Mouse (Mus musculus) MEL (cell line): ENCODE measurements around the gene Acap1. TPM values are rescaled to one million over a fixed set of nuclear protein-coding genes. Genes with fewer than 3 reads are reported as not detected.

Source experiments
- DNase-seq: peaks from one replicate; pipeline ENCODE4 v3.0.0; 2011; ENCODE audit warnings: low read depth, low spot score
- H3K27ac ChIP-seq: 2 replicates; pipeline ENCODE4 v1.5.1; 2012; ENCODE audit warnings: low read depth, mild to moderate bottlenecking, control low read depth, low read length, moderate library complexity; ENCODE audit not compliant: control insufficient read depth
- H3K27me3 ChIP-seq, 2 experiments: fragments of 150-350 bp in 1 of 2; sonication (generic) in 1 of 2; 2 replicates each; pipeline ENCODE4 v1.6.1; 2012; ENCODE audit warnings: low read length in 2 of 2, mild to moderate bottlenecking in 2 of 2, improper control_type of control experiment in 1 of 2, moderate library complexity in 1 of 2; ENCODE audit not compliant: insufficient read depth in 2 of 2, control insufficient read depth in 1 of 2
- H3K36me3 ChIP-seq, 2 experiments: 2 replicates each; pipeline ENCODE4 v1.6.1; 2012 to 2014; ENCODE audit warnings: low read length in 2 of 2, improper control_type of control experiment in 1 of 2, inconsistent platforms in 1 of 2, mild to moderate bottlenecking in 1 of 2; ENCODE audit not compliant: insufficient read depth in 2 of 2, control insufficient read depth in 1 of 2
- H3K4me1 ChIP-seq, 2 experiments: fragments of 150-350 bp in 1 of 2; sonication (generic) in 1 of 2; 2 replicates each; pipeline ENCODE4 v1.6.1; 2012; ENCODE audit warnings: low read length in 2 of 2, improper control_type of control experiment in 1 of 2, mild to moderate bottlenecking in 1 of 2; ENCODE audit not compliant: insufficient read depth in 2 of 2, control insufficient read depth in 1 of 2
- H3K4me3 ChIP-seq, 2 experiments: fragments of 150-350 bp in 1 of 2; sonication (generic) in 1 of 2; 2 replicates each; pipeline ENCODE4 v1.5.1; 2012; ENCODE audit warnings: low read depth in 2 of 2, low read length in 2 of 2, mild to moderate bottlenecking in 2 of 2, moderate library complexity in 2 of 2, control low read depth in 1 of 2, improper control_type of control experiment in 1 of 2; ENCODE audit not compliant: control insufficient read depth in 1 of 2, insufficient read depth in 1 of 2
- H3K79me2 ChIP-seq: 2 replicates; pipeline ENCODE4 v1.6.1; 2012; ENCODE audit warnings: mild to moderate bottlenecking, low read length, moderate library complexity; ENCODE audit not compliant: control insufficient read depth, poor library complexity, insufficient read depth
- H3K9ac ChIP-seq: 2 replicates; pipeline ENCODE4 v1.6.1; 2012; ENCODE audit warnings: low read depth, mild to moderate bottlenecking, control low read depth, low read length, moderate library complexity; ENCODE audit not compliant: control insufficient read depth, poor library complexity, severe bottlenecking
- H3K9me3 ChIP-seq: fragments of 150-350 bp; sonication (generic); replicated peaks from 2 replicates; pipeline ENCODE4 v1.6.1; 2012; ENCODE audit warnings: mild to moderate bottlenecking, low read length, improper control_type of control experiment, moderate library complexity; ENCODE audit not compliant: insufficient read depth
- CHD2 ChIP-seq: IDR thresholded peaks from 2 replicates; pipeline ENCODE4 v1.6.1; 2011; ENCODE audit warnings: low read length, improper control_type of control experiment
- CTCF ChIP-seq, 3 experiments: IDR thresholded peaks in 2 of 3; conservative IDR thresholded peaks in 1 of 3; 2 replicates each; pipeline ENCODE4 v1.5.1; 2011 to 2012; ENCODE audit warnings: low read length in 3 of 3, low read depth in 2 of 3, mild to moderate bottlenecking in 2 of 3, improper control_type of control experiment in 1 of 3, inconsistent platforms in 1 of 3, mixed read lengths in 1 of 3, moderate library complexity in 1 of 3; ENCODE audit not compliant: control insufficient read depth in 1 of 3, insufficient read depth in 1 of 3, poor library complexity in 1 of 3, severe bottlenecking in 1 of 3
- ELF1 ChIP-seq: IDR thresholded peaks from 2 replicates; pipeline ENCODE4 v1.6.1; 2014; ENCODE audit warnings: low read depth, mild to moderate bottlenecking, inconsistent platforms, low read length, improper control_type of control experiment, moderate library complexity
- EP300 ChIP-seq, 2 experiments: IDR thresholded peaks; 2 replicates each; pipeline ENCODE4 v1.6.1; 2011; ENCODE audit warnings: improper control_type of control experiment in 2 of 2, low read length in 2 of 2, low read depth in 1 of 2, mild to moderate bottlenecking in 1 of 2
- GATA1 ChIP-seq: IDR thresholded peaks from 2 replicates; pipeline ENCODE4 v1.6.1; 2011; ENCODE audit warnings: low read depth, low read length, improper control_type of control experiment
- MAX ChIP-seq: IDR thresholded peaks from 2 replicates; pipeline ENCODE4 v1.6.1; 2011; ENCODE audit warnings: low read length, improper control_type of control experiment
- POLR2AphosphoS5 ChIP-seq: IDR thresholded peaks from 2 replicates; pipeline ENCODE4 v1.6.1; 2012; ENCODE audit warnings: low read depth, borderline replicate concordance, mild to moderate bottlenecking, inconsistent platforms, low read length, moderate library complexity, mixed read lengths
- RCOR1 ChIP-seq: IDR thresholded peaks from 2 replicates; pipeline ENCODE4 v1.6.1; 2012; ENCODE audit warnings: low read depth, mild to moderate bottlenecking, inconsistent platforms, low read length, improper control_type of control experiment
- TBP ChIP-seq: IDR thresholded peaks from 2 replicates; pipeline ENCODE4 v1.8.0; 2011; ENCODE audit warnings: low read depth, low read length, improper control_type of control experiment
- TCF12 ChIP-seq: IDR thresholded peaks from 2 replicates; pipeline ENCODE4 v1.6.1; 2014; ENCODE audit warnings: low read depth, mild to moderate bottlenecking, inconsistent platforms, low read length, improper control_type of control experiment, moderate library complexity
- USF2 ChIP-seq, 2 experiments: IDR thresholded peaks; 2 replicates each; pipeline ENCODE4 v1.6.1; 2011 to 2012; ENCODE audit warnings: improper control_type of control experiment in 2 of 2, low read length in 2 of 2, borderline replicate concordance in 1 of 2, inconsistent platforms in 1 of 2, low read depth in 1 of 2, mild to moderate bottlenecking in 1 of 2; ENCODE audit not compliant: insufficient read depth in 1 of 2
- ZNF384 ChIP-seq: IDR thresholded peaks from 2 replicates; pipeline ENCODE4 v1.6.1; 2012; ENCODE audit warnings: low read depth, mild to moderate bottlenecking, inconsistent platforms, low read length, improper control_type of control experiment
- polyA plus RNA-seq, 2 experiments: library from polyadenylated mRNA; stranded (reverse) in 1 of 2; unstranded in 1 of 2; fragments of >175 nt in 1 of 2; fragments of >200 nt in 1 of 2; gene quantifications; 2 replicates each; pipeline versions ENCODE4 v1.2.1 to v1.2.4; 2012; ENCODE audit warnings: low replicate concordance in 2 of 2, low read depth in 1 of 2; ENCODE audit not compliant: insufficient read length in 2 of 2, insufficient read depth in 1 of 2, missing spikeins in 1 of 2
- total RNA-seq: library from RNA; depleted of rRNA; stranded (reverse); fragments of 300-350 nt; gene quantifications from 2 replicates; pipeline ENCODE4 v1.2.3, GENCODE M21; 2012

Acap1 gene
- total and polyA plus RNA-seq, 3 experiments, result 20.7 to 42.2 TPM; not detected in 1

- no peak for TF ChIP-seq ELF1
- 0 out of 2 replicates have a peak, but pooled peaks have one; percentile 29 for TF ChIP-seq ZNF384
- H3K4me1 ChIP-seq, result peaks cover 2 to 20% of the 10 kb centered on the region in 2 experiments; a peak in 3 of 4 replicates
- no peaks in the 10 kb centered on the region for H3K9me3 ChIP-seq
- no peaks in the 10 kb centered on the region; a peak in 1 of 4 replicates for H3K27me3 ChIP-seq
- H3K4me3 ChIP-seq, result no peak overlapping the region
- no peak overlapping the region for H3K27ac ChIP-seq
- H3K36me3 ChIP-seq, result peaks cover 0 to 8% of the 10 kb centered on the region in 2 experiments; a peak in 2 of 4 replicates
- H3K79me2 ChIP-seq, result no peaks in the 10 kb centered on the region
- no peak overlapping the region for H3K9ac ChIP-seq
- DNase-seq, result no peak
Observed at GRCm38 (mm10) chr11:69871822-69872221, 23.5 kb downstream of the Acap1 start.

- H3K27ac ChIP-seq, result no peak overlapping the region
- no peaks in the 10 kb centered on the region for H3K79me2 ChIP-seq
- no peak for DNase-seq
- H3K4me3 ChIP-seq, result no peak overlapping the region
- peaks cover 0 to 4% of the 10 kb centered on the region in 2 experiments; a peak in 1 of 4 replicates for H3K36me3 ChIP-seq
- peaks cover 2 to 10% of the 10 kb centered on the region in 2 experiments; a peak in 3 of 4 replicates for H3K4me1 ChIP-seq
- no peak overlapping the region for H3K9ac ChIP-seq
- no peaks in the 10 kb centered on the region; a peak in 1 of 4 replicates for H3K27me3 ChIP-seq
- no peak for TF ChIP-seq RCOR1
- no peak for TF ChIP-seq CHD2
- no peak for TF ChIP-seq POLR2AphosphoS5
- TF ChIP-seq CTCF (IDR thresholded peaks at IDR 0.05 in 2 of 3, conservative IDR thresholded peaks at IDR 0.05 in 1 of 3; ENCODE audit: control insufficient read depth in 1 of 3, insufficient read depth in 1 of 3, low read depth in 2 of 3, low read length in 3 of 3, poor library complexity in 1 of 3, severe bottlenecking in 1 of 3), result no peak
- no peak for TF ChIP-seq ZNF384
- no peak for TF ChIP-seq USF2 (IDR thresholded peaks at IDR 0.05; ENCODE audit: borderline replicate concordance in 1 of 2, insufficient read depth in 1 of 2, low read depth in 1 of 2, low read length in 2 of 2)
- no peak for TF ChIP-seq TBP
- no peaks in the 10 kb centered on the region for H3K9me3 ChIP-seq
Observed at GRCm38 (mm10) chr11:69870289-69871069, 24.9 kb downstream of the Acap1 start.

- DNase-seq, result peak; percentile 41
- no peaks in the 10 kb centered on the region; a peak in 1 of 4 replicates for H3K27me3 ChIP-seq
- H3K27ac ChIP-seq, result no peak overlapping the region
- H3K4me1 ChIP-seq, result peaks cover 2 to 17% of the 10 kb centered on the region in 2 experiments
- no peak overlapping the region for H3K4me3 ChIP-seq
- no peaks in the 10 kb centered on the region for H3K79me2 ChIP-seq
- no peaks in the 10 kb centered on the region for H3K9me3 ChIP-seq
- TF ChIP-seq RCOR1 (peak; percentile 64; the same call in 1 of the 2 replicates), MAX (no peak), GATA1 (peak; percentile 74), EP300 (IDR thresholded peaks at IDR 0.05; ENCODE audit: low read depth in 1 of 2, low read length in 2 of 2) (peak; percentile 59 to 63; a peak in 3 of 4 replicates), TCF12 (peak; percentile 61)
- TF ChIP-seq, all 39 proteins: peak for 4
- H3K36me3 ChIP-seq, result peaks cover 0 to 4% of the 10 kb centered on the region in 2 experiments; a peak in 1 of 4 replicates
- H3K9ac ChIP-seq, result no peak overlapping the region
Observed at GRCm38 (mm10) chr11:69867335-69867734, 28.0 kb downstream of the Acap1 start.
